Mouse (Mus musculus): Measurements from ENCODE around the gene Hps4. TPM values are rescaled to one million over a fixed set of nuclear protein-coding genes. Genes with fewer than 3 reads are reported as not detected.

The Hps4 gene
- total RNA-seq, 1 experiment, result 19.5 TPM

- no peak for DNase-seq (ENCODE audit: low read depth, low spot score)
- no peak overlapping the region for H3K27ac ChIP-seq (ENCODE audit: insufficient read depth, low read depth, low read length, poor library complexity, severe bottlenecking)
- H3K9ac ChIP-seq (ENCODE audit: insufficient read depth, low read depth, low read length, poor library complexity, severe bottlenecking), result no peak overlapping the region
- in situ Hi-C loops (cut with MboI; ENCODE audit: low sequenced_read_pairs in 2 of 2, unreplicated experiment in 2 of 2), result no loop called here
- no peak overlapping the region for H3K4me3 ChIP-seq (ENCODE audit: insufficient read depth in 1 of 2, low read depth in 1 of 2, low read length in 2 of 2, poor library complexity in 1 of 2, severe bottlenecking in 1 of 2)
- no peak for TF ChIP-seq ZC3H11A (IDR thresholded peaks at IDR 0.05; ENCODE audit: borderline replicate concordance, low read depth, low read length)
- TF ChIP-seq CHD2 (IDR thresholded peaks at IDR 0.05; ENCODE audit: low read depth, low read length), result no peak
- TF ChIP-seq ZNF384 (IDR thresholded peaks at IDR 0.05; ENCODE audit: low read depth, low read length), result no peak
- no peak for TF ChIP-seq MAFK (IDR thresholded peaks at IDR 0.05; ENCODE audit: insufficient read depth, low read depth, low read length)
- TF ChIP-seq HCFC1 (IDR thresholded peaks at IDR 0.05; ENCODE audit: borderline replicate concordance, insufficient read depth, low read length), result no peak
- no peaks in the 10 kb centered on the region for H3K9me3 ChIP-seq (ENCODE audit: control insufficient read depth, insufficient read depth, low read depth, low read length)
- peaks cover 0 to 8% of the 10 kb centered on the region in 2 experiments; a peak in 2 of 4 replicates for H3K4me1 ChIP-seq (ENCODE audit: control insufficient read depth in 2 of 2, insufficient read depth in 2 of 2, low read length in 2 of 2, poor library complexity in 1 of 2)
- H3K36me3 ChIP-seq (ENCODE audit: control insufficient read depth, insufficient read depth, low read length, poor library complexity, severe bottlenecking), result no peaks in the 10 kb centered on the region; the same call in none of the 2 replicates
These were observed 22.5 kb upstream of the Hps4 start for GRCm38 (mm10) chr5:112320379-112320778.

- in situ Hi-C loops (cut with MboI; ENCODE audit: low sequenced_read_pairs in 2 of 2, unreplicated experiment in 2 of 2), result no loop called here
- TF ChIP-seq ZC3H11A (IDR thresholded peaks at IDR 0.05; ENCODE audit: borderline replicate concordance, low read depth, low read length) (no peak), HCFC1 (IDR thresholded peaks at IDR 0.05; ENCODE audit: borderline replicate concordance, insufficient read depth, low read length) (no peak)
- H3K9me3 ChIP-seq (ENCODE audit: control insufficient read depth, insufficient read depth, low read depth, low read length), result no peaks in the 10 kb centered on the region
- H3K4me3 ChIP-seq (ENCODE audit: insufficient read depth in 1 of 2, low read depth in 1 of 2, low read length in 2 of 2, poor library complexity in 1 of 2, severe bottlenecking in 1 of 2), result no peak overlapping the region
- no peak for DNase-seq (ENCODE audit: low read depth, low spot score)
- H3K9ac ChIP-seq (ENCODE audit: insufficient read depth, low read depth, low read length, poor library complexity, severe bottlenecking), result no peak overlapping the region
- H3K27ac ChIP-seq (ENCODE audit: insufficient read depth, low read depth, low read length, poor library complexity, severe bottlenecking), result no peak overlapping the region
- H3K4me1 ChIP-seq (ENCODE audit: control insufficient read depth in 2 of 2, insufficient read depth in 2 of 2, low read length in 2 of 2, poor library complexity in 1 of 2), result peaks cover 0 to 10% of the 10 kb centered on the region in 2 experiments; a peak in 2 of 4 replicates
- no peaks in the 10 kb centered on the region; the same call in 1 of the 2 replicates for H3K36me3 ChIP-seq (ENCODE audit: control insufficient read depth, insufficient read depth, low read length, poor library complexity, severe bottlenecking)
These were observed 21.9 kb upstream of the Hps4 start for GRCm38 (mm10) chr5:112320936-112321335.

GRCm38 (mm10) chr5:112321376-112321775, 21.5 kb upstream of the Hps4 start:
- in situ Hi-C loops (cut with MboI; ENCODE audit: low sequenced_read_pairs in 2 of 2, unreplicated experiment in 2 of 2), result no loop called here
- Histone ChIP-seq H3K9ac (ENCODE audit: insufficient read depth, low read depth, low read length, poor library complexity, severe bottlenecking) (no peak overlapping the region), H3K9me3 (ENCODE audit: control insufficient read depth, insufficient read depth, low read depth, low read length) (no peaks in the 10 kb centered on the region), H3K4me3 (ENCODE audit: insufficient read depth in 1 of 2, low read depth in 1 of 2, low read length in 2 of 2, poor library complexity in 1 of 2, severe bottlenecking in 1 of 2) (no peak overlapping the region), H3K4me1 (ENCODE audit: control insufficient read depth in 2 of 2, insufficient read depth in 2 of 2, low read length in 2 of 2, poor library complexity in 1 of 2) (peaks cover 0 to 10% of the 10 kb centered on the region in 2 experiments; a peak in 2 of 4 replicates), H3K36me3 (ENCODE audit: control insufficient read depth, insufficient read depth, low read length, poor library complexity, severe bottlenecking) (no peaks in the 10 kb centered on the region), H3K27ac (ENCODE audit: insufficient read depth, low read depth, low read length, poor library complexity, severe bottlenecking) (no peak overlapping the region)
- no peak for TF ChIP-seq MAFK (IDR thresholded peaks at IDR 0.05; ENCODE audit: insufficient read depth, low read depth, low read length)
- TF ChIP-seq ZC3H11A (IDR thresholded peaks at IDR 0.05; ENCODE audit: borderline replicate concordance, low read depth, low read length), result no peak
- no peak for TF ChIP-seq CHD2 (IDR thresholded peaks at IDR 0.05; ENCODE audit: low read depth, low read length)
- no peak for TF ChIP-seq ZNF384 (IDR thresholded peaks at IDR 0.05; ENCODE audit: low read depth, low read length)
- no peak for TF ChIP-seq HCFC1 (IDR thresholded peaks at IDR 0.05; ENCODE audit: borderline replicate concordance, insufficient read depth, low read length)
- no peak for DNase-seq (ENCODE audit: low read depth, low spot score)

- in situ Hi-C loops (cut with MboI; ENCODE audit: low sequenced_read_pairs in 2 of 2, unreplicated experiment in 2 of 2), result no loop called here
- Histone ChIP-seq H3K9ac (ENCODE audit: insufficient read depth, low read depth, low read length, poor library complexity, severe bottlenecking) (no peak overlapping the region), H3K4me3 (ENCODE audit: insufficient read depth in 1 of 2, low read depth in 1 of 2, low read length in 2 of 2, poor library complexity in 1 of 2, severe bottlenecking in 1 of 2) (no peak overlapping the region), H3K36me3 (ENCODE audit: control insufficient read depth, insufficient read depth, low read length, poor library complexity, severe bottlenecking) (peaks cover 5% of the 10 kb centered on the region; the same call in 1 of the 2 replicates), H3K4me1 (ENCODE audit: control insufficient read depth in 2 of 2, insufficient read depth in 2 of 2, low read length in 2 of 2, poor library complexity in 1 of 2) (peaks cover 3 to 10% of the 10 kb centered on the region in 2 experiments; a peak in 3 of 4 replicates), H3K27ac (ENCODE audit: insufficient read depth, low read depth, low read length, poor library complexity, severe bottlenecking) (no peak overlapping the region), H3K9me3 (ENCODE audit: control insufficient read depth, insufficient read depth, low read depth, low read length) (no peaks in the 10 kb centered on the region)
- TF ChIP-seq MAFK (IDR thresholded peaks at IDR 0.05; ENCODE audit: insufficient read depth, low read depth, low read length), result no peak
- TF ChIP-seq ZC3H11A (IDR thresholded peaks at IDR 0.05; ENCODE audit: borderline replicate concordance, low read depth, low read length), result no peak
- no peak for TF ChIP-seq CHD2 (IDR thresholded peaks at IDR 0.05; ENCODE audit: low read depth, low read length)
- TF ChIP-seq HCFC1 (IDR thresholded peaks at IDR 0.05; ENCODE audit: borderline replicate concordance, insufficient read depth, low read length), result no peak
- no peak for TF ChIP-seq ZNF384 (IDR thresholded peaks at IDR 0.05; ENCODE audit: low read depth, low read length)
- no peak for DNase-seq (ENCODE audit: low read depth, low spot score)
These were observed 19.6 kb upstream of the Hps4 start for GRCm38 (mm10) chr5:112323246-112323645.

All from ES-E14 (cell line).